In the genomic region with DNA sequence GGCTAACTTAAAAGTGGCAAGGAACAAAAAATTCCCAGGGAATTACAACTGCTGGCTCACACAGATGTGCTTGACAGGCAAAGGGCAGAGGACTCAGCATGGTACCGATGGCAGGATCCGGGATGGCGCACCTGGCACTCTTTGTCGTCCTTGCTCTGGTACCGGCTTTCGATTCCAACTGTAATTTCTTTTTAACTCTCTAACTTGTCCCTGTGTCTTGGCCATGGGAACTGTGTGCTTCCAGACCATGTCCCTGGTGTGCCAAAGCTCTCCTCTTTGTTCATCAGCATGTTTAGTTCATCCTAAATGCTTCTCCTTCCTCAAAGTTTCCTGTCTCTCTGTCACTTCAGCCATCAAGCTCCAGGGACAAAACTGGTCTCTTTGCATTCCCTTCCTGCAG, we compare ENCODE assay signal across 26 mouse cellular contexts. TPM values are rescaled to one million over a fixed set of nuclear protein-coding genes. Genes with fewer than 3 reads are reported as not detected.
"Had no signal": no experiment of that assay in that cellular context is flagged by ENCODE, and none has a peak within 500 bp of the region (broad histone marks: within the 10 kb centered on the region; RNA-seq: fewer than 3 reads in every experiment).

No protein-coding gene starts in this region.

- H3K9ac ChIP-seq: limb, embryonic 13.5 days; liver, embryonic 12.5 days; liver, embryonic 15.5 days; lung, embryonic 15.5 days; midbrain, embryonic 13.5 days had no signal

- H3K36me3 ChIP-seq: limb, embryonic 13.5 days; liver, embryonic 12.5 days; liver, embryonic 15.5 days; lung, embryonic 15.5 days; midbrain, embryonic 13.5 days had no signal

- H3K9me3 ChIP-seq: limb, embryonic 13.5 days; liver, embryonic 12.5 days; liver, embryonic 15.5 days; lung, embryonic 15.5 days; midbrain, embryonic 13.5 days had no signal

- DNase-seq: kidney, adult 9 months; kidney, postnatal 14 days; kidney, postnatal 4 days; left cerebral cortex, postnatal 4 days; liver; lung, postnatal 10 days; thymus, postnatal 25 days had no signal

- ATAC-seq: liver, embryonic 12.5 days; midbrain, embryonic 13.5 days had no signal

- H3K4me3 ChIP-seq: limb, embryonic 13.5 days; liver, embryonic 12.5 days; liver, embryonic 15.5 days; lung, embryonic 15.5 days; midbrain, embryonic 13.5 days had no signal

- H3K27me3 ChIP-seq: limb, embryonic 13.5 days; liver, embryonic 12.5 days; liver, embryonic 15.5 days; lung, embryonic 15.5 days; midbrain, embryonic 13.5 days had no signal

- H3K4me1 ChIP-seq: limb, embryonic 13.5 days; liver, embryonic 12.5 days; liver, embryonic 15.5 days; lung, embryonic 15.5 days; midbrain, embryonic 13.5 days had no signal

- H3K27ac ChIP-seq: limb, embryonic 13.5 days; liver, embryonic 12.5 days; liver, embryonic 15.5 days; lung, embryonic 15.5 days; macrophage; midbrain, embryonic 13.5 days had no signal

- H3K4me2 ChIP-seq: limb, embryonic 13.5 days; liver, embryonic 12.5 days; liver, embryonic 15.5 days; lung, embryonic 15.5 days; midbrain, embryonic 13.5 days had no signal

RNA-seq across cellular contexts. Expression of a gene that starts 39.9 kb away (rescaled TPM):
- total RNA-seq: layer of hippocampus, adult 18-20 months; layer of hippocampus, postnatal 14 days; left cerebral cortex, adult 8-10 months; left cerebral cortex, postnatal 14 days; left cerebral cortex, postnatal 4 days; megakaryocyte, adult 5-6 weeks; midbrain, postnatal 0 days had no signal
- polyA plus RNA-seq: kidney, embryonic 16.5 days; limb, embryonic 13.5 days; liver, embryonic 12.5 days; liver, embryonic 15.5 days; lung, embryonic 15.5 days; macrophage; midbrain, embryonic 13.5 days; midbrain, postnatal 0 days; neural tube, embryonic 11.5 days; neural tube, embryonic 14.5 days; small intestine, adult 2 months; spleen, adult 2 months; stomach, embryonic 14.5 days; thymus, postnatal 0 days had no signal
